Mouse (Mus musculus): ENCODE measurements around the gene Zfp334. TPM values are rescaled to one million over a fixed set of nuclear protein-coding genes. Genes with fewer than 3 reads are reported as not detected.

The Zfp334 gene
- 4.7 and 5.1 TPM in 2 replicates for polyA plus RNA-seq (2015; fragmentation: Nextera tagmentation; extraction: Ambion mirVana)

GRCm38 (mm10) chr2:165387844-165388495, at the start of gene Zfp334:
Gene Zfp334, minus strand, starts transcription at chr2:165388259.

GRCm38 (mm10) chr2:165368496-165368895, 19.6 kb downstream of the Zfp334 start, which contains the start of gene Zfp663:
Gene Zfp663, minus strand, starts transcription at chr2:165368729.

GRCm38 (mm10) chr2:165326304-165327190, 61.5 kb downstream of the Zfp334 start, which contains the start of gene Elmo2:
Gene Elmo2, minus strand, starts transcription at chr2:165326479.

Other genes starting within 250 kb of the Zfp334 start
- 18.0 and 18.7 TPM in 2 replicates for gene Cdh22, start 153.4 kb downstream of the Zfp334 start, polyA plus RNA-seq (2015; fragmentation: Nextera tagmentation; extraction: Ambion mirVana)
- 61.4 and 65.8 TPM in 2 replicates for gene Slc35c2, start 100.4 kb downstream of the Zfp334 start, polyA plus RNA-seq (2015; fragmentation: Nextera tagmentation; extraction: Ambion mirVana)
- gene Elmo2, start 61.8 kb downstream of the Zfp334 start, polyA plus RNA-seq (2015; fragmentation: Nextera tagmentation; extraction: Ambion mirVana), result 59.7 and 71.2 TPM in 2 replicates
- 0.88 and 1.8 TPM in 2 replicates for gene Zfp663, start 19.5 kb downstream of the Zfp334 start, polyA plus RNA-seq (2015; fragmentation: Nextera tagmentation; extraction: Ambion mirVana)
- 0.06 and 0.14 TPM in 2 replicates for gene Ocstamp, start 12.1 kb upstream of the Zfp334 start, polyA plus RNA-seq (2015; fragmentation: Nextera tagmentation; extraction: Ambion mirVana)
- gene Slc13a3, start 85.0 kb upstream of the Zfp334 start, polyA plus RNA-seq (2015; fragmentation: Nextera tagmentation; extraction: Ambion mirVana), result 8.6 and 12.8 TPM in 2 replicates
- gene Trp53rka, start 105.1 kb upstream of the Zfp334 start, polyA plus RNA-seq (2015; fragmentation: Nextera tagmentation; extraction: Ambion mirVana), result 32.4 and 34.9 TPM in 2 replicates
- 2.4 and 3.1 TPM in 2 replicates for gene Slc2a10, start 115.5 kb upstream of the Zfp334 start, polyA plus RNA-seq (2015; fragmentation: Nextera tagmentation; extraction: Ambion mirVana)
- gene Eya2, start 206.8 kb upstream of the Zfp334 start, polyA plus RNA-seq (2015; fragmentation: Nextera tagmentation; extraction: Ambion mirVana), result 9.3 and 10.0 TPM in 2 replicates